Mouse (Mus musculus) ZHBTc4 (cell line): ENCODE measurements at regions not wholly inside any gene's neighbourhood (a gene's known extent, or its start where the extent isn't known, plus 50 kb on each side); places are given as distances from the start of the nearest gene placed in this dataset.

Source experiments
- DNase-seq: peaks from one replicate; pipeline ENCODE4 v3.0.0-alpha.2; 2011; ENCODE audit warnings: low read depth, low spot score

- peak; percentile 55 for DNase-seq
Observed at GRCm38 (mm10) chr13:63696399-63696798, 118.6 kb upstream of the Ercc6l2 start.

GRCm38 (mm10) chr13:63699624-63700023 is 115.4 kb upstream of the Ercc6l2 start:
- DNase-seq = no peak

DNA sequence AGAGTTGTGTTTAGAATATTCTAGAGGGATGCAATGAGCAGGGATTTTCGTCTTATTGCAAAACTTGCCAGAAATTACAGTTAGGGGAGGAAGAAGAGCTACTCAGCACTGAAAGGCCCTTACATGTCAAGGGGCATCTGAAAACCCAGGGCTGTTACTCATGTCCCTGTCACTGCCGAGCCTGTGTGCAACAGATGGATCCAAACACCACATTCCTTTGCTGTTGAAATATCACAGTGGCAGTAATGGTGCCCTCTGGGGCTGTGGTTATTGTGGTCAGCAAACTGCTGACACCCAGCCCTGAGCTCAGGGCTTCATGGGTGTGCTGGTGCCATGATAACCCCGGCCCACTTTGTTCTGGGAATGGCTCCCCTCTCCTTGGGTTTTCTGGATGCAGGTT is 114.3 kb upstream of the Ercc6l2 start:
- DNase-seq = no peak

DNA sequence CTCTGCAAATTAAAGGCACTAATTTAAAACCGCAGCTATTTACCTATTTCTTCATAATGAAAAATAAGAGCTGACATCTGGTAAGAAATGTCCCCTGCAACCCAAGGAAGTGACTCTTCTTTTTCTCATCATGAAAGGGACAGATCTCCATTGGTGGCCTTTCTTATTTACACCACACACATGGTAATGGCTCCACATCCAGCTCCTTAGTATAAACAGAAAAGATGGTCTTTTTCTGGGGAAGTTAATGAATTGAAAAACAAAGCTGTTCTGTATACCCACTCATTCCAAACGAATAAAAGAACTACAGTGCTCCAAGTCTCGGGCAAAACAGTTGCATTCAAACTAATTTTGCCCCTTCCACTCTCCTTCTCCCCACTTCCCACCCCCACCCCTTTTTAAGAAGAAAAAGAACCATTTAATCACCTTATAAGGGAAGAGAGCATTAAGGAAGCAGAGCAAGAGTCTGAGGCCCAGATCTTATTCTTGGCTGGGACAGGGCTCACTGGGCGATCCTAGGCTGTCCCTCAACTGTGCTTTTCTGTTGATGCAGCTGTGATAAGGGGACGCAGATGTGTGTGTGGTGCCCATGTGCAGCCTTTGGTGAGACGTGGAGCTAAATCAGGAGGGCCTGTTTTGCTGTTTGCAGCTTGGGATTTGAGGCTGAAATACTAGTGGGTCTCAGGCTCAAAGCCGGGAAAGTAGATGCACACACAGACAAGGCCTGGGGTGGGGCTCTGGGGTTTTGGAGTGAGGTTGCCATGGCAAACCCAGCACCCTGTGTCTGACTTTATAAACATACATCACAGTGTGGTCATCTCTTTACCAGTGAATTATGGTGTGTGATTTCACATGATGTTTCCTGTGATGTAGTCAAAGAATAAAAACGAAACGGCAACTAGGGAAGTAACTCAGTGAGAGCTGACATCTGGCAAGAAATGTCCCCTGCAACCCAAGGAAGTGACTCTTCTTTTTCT is 113.6 kb upstream of the Ercc6l2 start:
- no peak for DNase-seq

GRCm38 (mm10) chr13:63708567-63708966 is 106.5 kb upstream of the Ercc6l2 start:
- DNase-seq = no peak

DNA sequence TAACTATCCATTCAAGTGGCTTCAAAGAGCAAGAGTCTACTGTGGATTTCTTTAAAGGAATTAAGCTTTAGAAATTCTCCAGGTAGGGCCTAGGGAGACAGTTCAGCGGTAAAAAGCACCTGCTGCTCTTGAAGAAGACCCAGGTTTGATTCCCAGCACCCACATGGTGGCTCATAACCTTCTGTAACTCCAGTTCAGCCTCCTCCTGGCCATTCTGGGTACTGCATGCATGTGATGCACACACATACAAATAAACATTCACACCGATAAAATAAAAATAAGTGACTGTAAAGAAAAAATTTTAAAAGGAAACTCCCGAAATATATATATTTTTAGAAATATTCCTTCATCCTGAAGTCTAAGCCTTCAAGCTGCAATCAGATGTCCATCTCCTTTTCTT is 101.9 kb upstream of the Ercc6l2 start:
- peak; percentile 36 for DNase-seq

DNA sequence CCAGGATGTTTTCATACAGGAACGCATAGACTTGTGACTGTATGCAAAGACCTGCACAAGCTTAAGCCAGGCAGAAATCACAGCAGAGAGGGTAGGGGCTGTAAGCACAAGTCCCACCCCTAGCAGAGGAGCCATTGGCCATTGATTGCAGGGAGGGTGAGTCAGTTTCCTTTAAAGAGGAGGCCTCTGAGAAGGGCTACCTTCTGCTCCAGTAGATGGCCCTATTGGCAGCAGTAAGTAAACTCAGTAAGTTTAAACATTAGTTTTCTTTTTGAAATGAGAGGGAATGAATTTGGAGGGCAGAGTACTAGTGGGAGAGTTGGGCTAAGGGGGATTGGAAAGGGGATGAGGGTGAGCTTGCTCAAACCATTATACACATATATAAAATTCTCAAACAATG is 98.5 kb upstream of the Ercc6l2 start:
- no peak for DNase-seq

- DNase-seq = no peak
Observed at GRCm38 (mm10) chr13:63717249-63717648, 97.8 kb upstream of the Ercc6l2 start.

DNA sequence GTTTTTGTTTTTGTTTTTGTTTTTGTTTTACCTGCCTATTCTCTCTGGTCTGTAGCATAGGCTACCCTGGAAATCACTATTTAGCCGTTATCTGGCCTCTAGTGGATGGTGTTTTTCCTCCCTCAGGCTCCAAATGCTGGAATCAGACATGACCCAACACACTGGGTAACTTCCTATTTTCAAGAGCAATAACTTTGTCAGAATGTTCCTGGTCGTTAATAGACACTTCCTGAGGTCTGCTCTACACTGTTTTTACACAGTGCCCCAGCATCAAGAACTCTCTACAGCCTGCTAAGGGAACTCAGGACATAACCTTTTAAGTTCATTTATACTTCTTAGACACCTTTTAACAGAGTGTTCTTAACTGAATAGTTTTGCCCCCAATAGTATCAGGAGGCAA is 96.3 kb upstream of the Ercc6l2 start:
- no peak for DNase-seq

DNA sequence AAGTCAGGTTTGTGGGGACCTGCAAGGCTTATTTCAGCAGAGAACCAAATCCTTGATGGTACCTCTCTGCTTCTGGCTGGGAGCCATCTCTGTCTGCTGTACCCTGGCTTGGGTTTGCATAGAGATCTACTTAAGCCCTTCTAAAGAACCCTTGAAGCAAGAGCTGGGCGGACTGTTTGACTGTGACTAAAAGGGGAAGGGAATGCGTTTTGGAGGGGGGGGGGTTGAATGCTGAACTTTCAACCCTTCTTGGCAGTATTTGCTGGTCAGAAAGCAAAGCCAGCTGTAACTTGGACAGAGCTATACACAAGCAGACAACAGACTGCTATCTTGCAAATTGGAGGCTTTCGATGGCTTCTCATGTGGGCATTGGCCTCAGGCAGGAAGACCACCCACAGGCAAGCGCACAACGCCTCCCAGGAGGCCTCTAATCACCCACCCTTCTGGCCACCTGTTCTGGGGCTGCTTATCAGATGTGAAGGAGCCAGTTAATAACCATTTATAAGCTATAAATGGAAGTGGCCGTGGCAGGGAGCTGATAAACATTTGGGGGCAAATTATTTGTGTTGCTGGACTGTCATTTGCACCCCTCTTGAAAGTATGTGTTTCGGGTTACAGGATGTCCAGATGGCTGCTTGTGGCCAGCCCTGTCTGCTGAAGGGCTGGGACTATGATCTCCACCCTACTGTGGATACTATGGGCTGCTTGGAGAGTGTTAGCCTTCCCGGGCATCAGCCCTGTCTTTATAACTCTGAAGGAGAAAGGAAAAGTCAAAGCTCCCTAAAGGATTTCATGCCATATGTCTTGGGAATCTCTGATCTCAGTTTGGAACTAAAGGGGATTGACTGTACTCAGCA is 95.5 kb upstream of the Ercc6l2 start:
- DNase-seq = peak; percentile 67

GRCm38 (mm10) chr13:63720610-63721009 is 94.4 kb upstream of the Ercc6l2 start:
- DNase-seq = peak; percentile 60

DNA sequence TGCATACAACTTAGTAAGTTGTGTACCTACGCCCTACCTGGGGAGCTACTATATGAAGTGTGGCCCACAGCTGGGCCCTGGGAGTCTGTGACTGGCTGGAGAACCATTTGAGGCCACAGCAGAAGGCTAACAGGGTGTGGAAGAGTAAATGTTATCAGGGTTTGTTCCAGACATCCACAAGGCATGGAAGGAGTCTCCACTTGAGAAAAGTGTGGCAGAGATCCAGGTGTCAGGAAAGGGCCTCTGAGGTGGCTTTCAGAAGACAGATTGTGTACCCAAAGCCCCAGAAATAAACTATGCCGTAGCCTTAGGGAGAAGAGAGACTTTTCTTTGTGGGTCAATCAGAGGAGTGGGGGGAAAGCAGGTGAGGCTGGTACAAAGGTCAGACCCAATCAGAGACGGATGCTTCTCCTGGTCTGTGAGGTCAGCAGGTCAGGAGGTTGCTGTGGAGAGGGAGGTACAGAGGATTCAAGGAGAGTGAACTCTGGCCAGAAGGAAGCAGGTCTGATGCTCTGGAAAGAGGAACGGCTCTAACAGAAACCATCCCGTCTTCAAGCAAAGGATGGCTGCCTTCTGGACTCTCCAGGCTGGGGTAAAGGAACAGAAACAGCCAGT is 93.9 kb upstream of the Ercc6l2 start:
- peak; percentile 25 for DNase-seq

- DNase-seq = no peak
Observed at GRCm38 (mm10) chr13:63724293-63724692, 90.7 kb upstream of the Ercc6l2 start.

DNA sequence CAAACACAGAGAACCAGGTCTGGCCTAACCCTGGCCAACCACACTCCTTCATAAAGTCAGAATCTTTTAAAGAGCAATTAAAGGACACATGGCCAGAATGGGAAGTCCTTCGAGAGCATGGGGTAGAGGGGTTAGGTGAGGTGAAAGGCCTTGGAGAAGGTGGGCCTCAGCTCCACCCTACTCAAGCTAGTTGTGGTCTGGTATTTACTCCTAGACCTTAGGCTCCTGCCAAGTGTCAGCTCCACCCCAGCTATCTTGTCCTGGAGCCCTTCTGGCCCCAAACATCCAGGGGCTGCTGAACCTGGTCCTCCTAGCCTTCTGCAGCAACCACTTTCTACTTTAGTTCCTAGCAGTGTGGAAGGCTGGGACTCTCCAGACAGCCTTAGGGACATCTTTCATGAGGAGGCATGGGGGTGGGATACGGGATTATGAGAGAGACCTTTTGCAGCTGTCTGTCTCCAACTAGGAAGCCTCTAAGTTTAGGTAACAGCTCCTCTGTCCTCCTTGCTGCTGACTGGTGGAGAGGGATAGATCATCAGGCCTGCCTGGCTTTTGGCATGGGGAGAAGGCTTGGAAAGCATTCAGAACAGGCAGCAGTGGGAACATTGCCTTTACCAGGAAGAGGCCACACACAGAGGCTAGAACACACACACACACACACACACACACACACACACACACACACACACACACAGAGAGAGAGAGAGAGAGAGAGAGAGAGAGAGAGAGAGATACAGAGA is 90.0 kb upstream of the Ercc6l2 start:
- no peak for DNase-seq

- DNase-seq = no peak
Observed at GRCm38 (mm10) chr13:63726035-63726434, 89.0 kb upstream of the Ercc6l2 start.

GRCm38 (mm10) chr13:63726509-63726908 is 88.5 kb upstream of the Ercc6l2 start:
- no peak for DNase-seq

- no peak for DNase-seq
Observed at GRCm38 (mm10) chr13:63735739-63736138, 79.3 kb upstream of the Ercc6l2 start.

DNA sequence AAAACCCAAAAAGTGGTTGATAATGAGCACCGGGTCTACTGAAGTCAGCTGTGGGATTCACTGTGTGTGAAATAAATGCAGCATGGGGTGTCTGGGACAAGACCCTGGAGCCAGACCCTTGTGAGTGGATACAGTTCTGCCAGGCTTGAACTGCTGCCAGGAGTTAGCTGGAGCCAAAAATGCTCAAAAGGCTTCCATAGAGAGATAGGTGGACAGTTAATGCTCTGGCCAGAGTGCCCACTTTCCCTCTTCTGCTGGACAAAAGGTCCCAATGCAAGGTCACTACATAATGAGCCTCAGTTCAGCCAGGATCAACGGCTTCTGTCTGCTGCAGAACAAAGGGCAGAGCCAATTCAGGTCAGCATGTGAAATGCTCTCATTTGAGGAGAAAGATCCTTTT is 73.2 kb upstream of the Ercc6l2 start:
- no peak for DNase-seq

DNA sequence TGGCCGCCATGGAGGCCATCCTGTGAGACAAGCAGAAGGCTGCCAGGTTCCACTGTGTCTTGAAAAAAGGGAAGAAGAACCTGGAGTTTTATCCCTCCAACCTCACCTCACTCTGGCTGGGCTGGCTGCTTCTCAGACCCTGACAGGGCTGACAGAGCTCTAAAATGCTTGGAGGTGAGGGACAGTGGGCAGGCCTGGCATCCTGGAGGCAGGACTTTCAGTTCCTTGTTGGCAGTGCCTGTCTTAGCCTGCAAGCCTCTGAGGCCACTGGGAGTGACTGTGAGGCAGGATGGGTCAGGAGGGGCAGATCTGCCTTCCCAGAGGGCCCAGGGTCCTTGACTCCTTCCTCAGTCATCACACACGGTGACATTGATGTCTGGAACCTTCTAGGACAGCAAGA is 66.3 kb upstream of the Ercc6l2 start:
- no peak for DNase-seq

GRCm38 (mm10) chr13:63749997-63750396 is 65.0 kb upstream of the Ercc6l2 start:
- no peak for DNase-seq

DNA sequence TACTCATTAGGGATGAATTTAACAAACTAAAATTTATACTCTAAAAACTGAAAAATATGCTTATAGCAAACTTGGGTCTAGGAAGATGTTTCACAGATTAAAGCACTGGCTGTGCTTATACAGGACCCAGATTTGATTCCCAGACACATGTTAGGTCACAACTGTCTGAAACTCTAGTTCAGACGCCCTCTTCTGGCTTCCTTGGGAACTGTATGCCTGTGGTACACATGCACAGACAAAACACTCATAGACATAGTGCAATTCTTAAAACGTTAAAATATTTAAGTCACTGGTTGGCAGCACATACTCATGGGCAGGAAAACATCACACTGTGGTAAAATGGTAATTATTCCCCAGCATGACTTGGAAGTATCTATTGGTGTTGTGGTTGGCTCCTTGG is 63.8 kb upstream of the Ercc6l2 start:
- DNase-seq = peak; percentile 71
